Mouse (Mus musculus) heart, embryonic 15.5 days (tissue): ENCODE measurements around the gene Slc15a5. TPM values are rescaled to one million over a fixed set of nuclear protein-coding genes. Genes with fewer than 3 reads are reported as not detected.
"Not testable (repeated sequence)": the region's sequence is repeated elsewhere in the genome, so short reads cannot be mapped to it uniquely, and the experiment has no call there.

Experiments used
- ATAC-seq: fragments of 200-750 bp; cut with Nextera tagmentation; replicated peaks from 2 replicates; pipeline ENCODE4 v1.8.0; 2017; ENCODE audit warnings: low read depth, moderate TSS enrichment; ENCODE audit not compliant: insufficient number of reproducible peaks, insufficient read depth, low FRiP score
- H3K27ac ChIP-seq: fragments of 300-500 bp; sonication (generic); 2 replicates; pipeline ENCODE4 v1.5.1; 2015; ENCODE audit warnings: mild to moderate bottlenecking, inconsistent platforms
- H3K27me3 ChIP-seq: fragments of 300-500 bp; sonication (generic); 2 replicates; pipeline ENCODE4 v1.6.1; 2015; ENCODE audit warnings: inconsistent platforms
- H3K36me3 ChIP-seq: fragments of 300-500 bp; sonication (generic); 2 replicates; pipeline ENCODE4 v1.6.1; 2015; ENCODE audit warnings: mild to moderate bottlenecking, inconsistent platforms
- H3K4me1 ChIP-seq: fragments of 300-500 bp; sonication (generic); replicated peaks from 2 replicates; pipeline ENCODE4 v1.6.1; 2015; ENCODE audit warnings: inconsistent platforms
- H3K4me2 ChIP-seq: fragments of 300-500 bp; sonication (generic); 2 replicates; pipeline ENCODE4 v1.6.1; 2015; ENCODE audit warnings: inconsistent platforms, mild to moderate bottlenecking, moderate library complexity
- H3K4me3 ChIP-seq: fragments of 300-500 bp; sonication (generic); 2 replicates; pipeline ENCODE4 v1.5.1; 2015; ENCODE audit warnings: mild to moderate bottlenecking, inconsistent platforms
- H3K9ac ChIP-seq: fragments of 300-500 bp; sonication (generic); 2 replicates; pipeline ENCODE4 v1.6.1; 2015; ENCODE audit warnings: mild to moderate bottlenecking, inconsistent platforms
- H3K9me3 ChIP-seq: fragments of 300-500 bp; sonication (generic); replicated peaks from 2 replicates; pipeline ENCODE4 v1.6.1; 2016; ENCODE audit warnings: inconsistent platforms
- WGBS: fragments of 180-500 bp; shearing (Covaris S2); methylation state at CpG from one replicate; pipeline ENCODE4 v1.1.7; 2015; ENCODE audit warnings: mixed read lengths; 5-methylcytosine and 5-hydroxymethylcytosine counted together
- polyA plus RNA-seq: library from polyadenylated mRNA; unstranded; fragments of >200 nt; fragmentation: Nextera tagmentation; extraction: Ambion mirVana; gene quantifications from 2 replicates; pipeline ENCODE4 v1.2.1, GENCODE M21; 2015

Gene Slc15a5
- polyA plus RNA-seq, result 0.08 TPM in 1 of 2 replicates, not detected in the other

- no peak within 1 kb of the TSS for H3K9ac ChIP-seq
- H3K4me1 ChIP-seq, result no peaks in the 10 kb centered on the region
- no peak for ATAC-seq
- H3K9me3 ChIP-seq, result no peaks in the 10 kb centered on the region
- no peak within 1 kb of the TSS for H3K4me2 ChIP-seq
- H3K4me3 ChIP-seq, result no peak within 1 kb of the TSS
- no peaks in the 10 kb centered on the region for H3K27me3 ChIP-seq
- no peak within 1 kb of the TSS for H3K27ac ChIP-seq
- no peaks in the 10 kb centered on the region for H3K36me3 ChIP-seq
- 84% methylated on average over 4 of the region's 4 CpGs for WGBS
These were observed at the start of gene Slc15a5 for GRCm38 (mm10) chr6:138079816-138080215. Slc15a5 (minus strand) TSS chr6:138079916.

- WGBS, result 53% methylated on average over 10 of the region's 10 CpGs
- H3K9me3 ChIP-seq, result no peaks in the 10 kb centered on the region
- no peak for ATAC-seq
These were observed 48.9 kb upstream of the Slc15a5 start for GRCm38 (mm10) chr6:138128392-138129335.

GRCm38 (mm10) chr6:138117496-138117895 is 37.8 kb upstream of the Slc15a5 start:
- Histone ChIP-seq H3K4me3 (no peak overlapping the region), H3K27me3 (no peaks in the 10 kb centered on the region), H3K36me3 (no peaks in the 10 kb centered on the region), H3K4me2 (no peak overlapping the region), H3K9me3 (no peaks in the 10 kb centered on the region), H3K4me1 (no peaks in the 10 kb centered on the region), H3K27ac (no peak overlapping the region), H3K9ac (no peak overlapping the region)
- WGBS, result 74% methylated on average over 3 of the region's 3 CpGs
- no peak for ATAC-seq

More at GRCm38 (mm10) chr6:138128392-138129335, 48.9 kb upstream of the Slc15a5 start:
- no peaks in the 10 kb centered on the region for H3K36me3 ChIP-seq
- H3K27me3 ChIP-seq, result no peaks in the 10 kb centered on the region
- no peaks in the 10 kb centered on the region; the same call in 1 of the 2 replicates for H3K4me1 ChIP-seq
- H3K9ac ChIP-seq, result no peak overlapping the region
- H3K4me3 ChIP-seq, result no peak overlapping the region
- H3K4me2 ChIP-seq, result no peak overlapping the region
- 0 out of 2 replicates have a peak overlapping the region, but pooled peaks have one; percentile 12 for H3K27ac ChIP-seq

GRCm38 (mm10) chr6:138104559-138104958 is 24.8 kb upstream of the Slc15a5 start:
- H3K9ac ChIP-seq, result no peak overlapping the region
- no peak for ATAC-seq
- no peak overlapping the region for H3K4me2 ChIP-seq
- no peaks in the 10 kb centered on the region for H3K27me3 ChIP-seq
- H3K4me3 ChIP-seq, result no peak overlapping the region
- H3K27ac ChIP-seq, result no peak overlapping the region
- H3K36me3 ChIP-seq, result no peaks in the 10 kb centered on the region
- no peaks in the 10 kb centered on the region for H3K4me1 ChIP-seq
- H3K9me3 ChIP-seq, result no peaks in the 10 kb centered on the region

GRCm38 (mm10) chr6:138102940-138103339 is 23.2 kb upstream of the Slc15a5 start:
- no peaks in the 10 kb centered on the region for H3K9me3 ChIP-seq
- H3K27ac ChIP-seq, result no peak overlapping the region
- no peak overlapping the region for H3K4me3 ChIP-seq
- H3K9ac ChIP-seq, result no peak overlapping the region
- 64% methylated on average over 7 of the region's 7 CpGs for WGBS
- no peaks in the 10 kb centered on the region for H3K36me3 ChIP-seq
- no peak for ATAC-seq
- no peak overlapping the region for H3K4me2 ChIP-seq
- H3K27me3 ChIP-seq, result no peaks in the 10 kb centered on the region
- no peaks in the 10 kb centered on the region for H3K4me1 ChIP-seq

- H3K27ac ChIP-seq, result no peak overlapping the region
- no peak for ATAC-seq
- H3K4me2 ChIP-seq, result no peak overlapping the region
- H3K36me3 ChIP-seq, result no peaks in the 10 kb centered on the region
- WGBS, result 82% methylated on average over 4 of the region's 4 CpGs
- no peak overlapping the region for H3K9ac ChIP-seq
- H3K27me3 ChIP-seq, result no peaks in the 10 kb centered on the region
- no peak overlapping the region for H3K4me3 ChIP-seq
- no peaks in the 10 kb centered on the region for H3K9me3 ChIP-seq
- H3K4me1 ChIP-seq, result no peaks in the 10 kb centered on the region
These were observed 22.1 kb upstream of the Slc15a5 start for GRCm38 (mm10) chr6:138101843-138102242.

GRCm38 (mm10) chr6:138099646-138100045 is 19.9 kb upstream of the Slc15a5 start:
- WGBS, result 67% methylated on average over 3 of the region's 3 CpGs
- no peak overlapping the region for H3K4me3 ChIP-seq
- H3K27me3 ChIP-seq, result no peaks in the 10 kb centered on the region
- no peaks in the 10 kb centered on the region for H3K9me3 ChIP-seq
- no peaks in the 10 kb centered on the region for H3K36me3 ChIP-seq
- no peaks in the 10 kb centered on the region for H3K4me1 ChIP-seq
- H3K4me2 ChIP-seq, result no peak overlapping the region
- no peak overlapping the region for H3K27ac ChIP-seq
- no peak overlapping the region for H3K9ac ChIP-seq
- no peak for ATAC-seq

- Histone ChIP-seq H3K36me3 (no peaks in the 10 kb centered on the region), H3K4me2 (no peak overlapping the region)
- WGBS, result 74% methylated on average over 3 of the region's 3 CpGs
These were observed 15.3 kb upstream of the Slc15a5 start for GRCm38 (mm10) chr6:138095060-138095459.

GRCm38 (mm10) chr6:138092432-138092831 is 12.7 kb upstream of the Slc15a5 start:
- ATAC-seq, result no peak
- Histone ChIP-seq H3K27me3 (no peaks in the 10 kb centered on the region), H3K36me3 (no peaks in the 10 kb centered on the region), H3K27ac (no peak overlapping the region), H3K4me3 (no peak overlapping the region), H3K4me1 (no peaks in the 10 kb centered on the region), H3K9ac (no peak overlapping the region), H3K9me3 (no peaks in the 10 kb centered on the region), H3K4me2 (no peak overlapping the region)
- WGBS, result 73% methylated on average over 7 of the region's 7 CpGs

More at GRCm38 (mm10) chr6:138095060-138095459, 15.3 kb upstream of the Slc15a5 start:
- Histone ChIP-seq H3K4me3 (no peak overlapping the region), H3K9ac (no peak overlapping the region), H3K27ac (no peak overlapping the region), H3K4me1 (no peaks in the 10 kb centered on the region), H3K9me3 (no peaks in the 10 kb centered on the region), H3K27me3 (no peaks in the 10 kb centered on the region)
- no peak for ATAC-seq

- Histone ChIP-seq H3K9me3 (no peaks in the 10 kb centered on the region), H3K36me3 (no peaks in the 10 kb centered on the region), H3K4me1 (no peaks in the 10 kb centered on the region), H3K4me3 (no peak overlapping the region), H3K9ac (no peak overlapping the region), H3K27me3 (no peaks in the 10 kb centered on the region), H3K27ac (no peak overlapping the region), H3K4me2 (no peak overlapping the region)
- WGBS, result 54% methylated on average over 8 of the region's 8 CpGs
- ATAC-seq, result no peak
These were observed 9.4 kb upstream of the Slc15a5 start for GRCm38 (mm10) chr6:138089084-138089483.

- H3K9ac ChIP-seq, H3K36me3 ChIP-seq, H3K4me1 ChIP-seq, H3K27ac ChIP-seq, H3K4me2 ChIP-seq, H3K27me3 ChIP-seq, H3K4me3 ChIP-seq, H3K9me3 ChIP-seq, ATAC-seq: not testable (repeated sequence)
These were observed 6.7 kb upstream of the Slc15a5 start for GRCm38 (mm10) chr6:138086421-138086820.
